Mouse (Mus musculus): ENCODE data around the gene Rab33b.

Rab33b gene

GRCm38 (mm10) chr3:51517467-51517866 lies 33.7 kb downstream of the Rab33b start:
- no peak for DNase-seq

DNA sequence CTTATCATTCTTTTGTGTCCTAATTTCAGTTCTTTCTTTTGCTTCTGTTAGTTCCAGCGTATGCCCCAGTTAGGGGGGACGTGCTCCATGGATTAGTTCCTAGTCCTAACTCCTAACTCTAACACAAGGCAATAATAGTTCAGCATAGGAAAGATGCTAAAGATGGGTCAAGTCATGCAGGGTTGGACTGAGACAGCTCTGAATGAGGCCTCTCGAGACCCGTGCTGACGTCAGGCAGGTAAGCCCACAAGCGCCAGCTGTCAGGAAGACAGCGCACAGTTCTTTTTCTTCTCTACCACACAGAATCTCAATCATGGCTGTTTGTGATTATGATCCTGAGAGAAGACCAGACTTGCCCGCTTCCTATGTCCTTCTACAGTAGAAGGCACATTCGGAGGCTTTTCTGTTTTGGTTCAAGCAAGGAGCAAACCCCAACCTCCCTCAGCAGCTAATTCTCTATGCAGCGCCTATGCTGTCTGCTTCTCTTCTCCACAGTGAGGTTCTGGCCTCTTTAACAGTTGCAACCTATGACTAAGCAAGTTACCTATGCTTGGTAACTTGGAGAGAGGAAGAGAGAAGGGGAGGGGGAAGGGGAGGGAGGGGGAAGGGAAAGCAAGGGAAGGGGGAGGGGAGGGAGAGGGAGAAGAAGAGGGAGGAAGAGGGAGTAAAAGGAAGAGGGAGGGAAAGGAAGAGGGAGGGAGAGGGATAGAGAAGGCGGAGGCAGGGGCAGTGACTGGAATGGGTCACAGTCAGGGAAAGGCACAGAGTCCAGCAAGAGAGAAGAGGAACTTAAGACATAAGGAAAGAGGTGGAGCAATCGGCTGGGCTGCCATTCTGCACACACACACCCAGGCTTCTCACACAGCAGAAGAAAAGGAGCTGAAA lies 34.4 kb downstream of the Rab33b start:
- DNase-seq = no peak

- DNase-seq = no peak
Observed at GRCm38 (mm10) chr3:51518763-51519121, 35.0 kb downstream of the Rab33b start.

GRCm38 (mm10) chr3:51521262-51521661 lies 37.5 kb downstream of the Rab33b start:
- no peak for DNase-seq

DNA sequence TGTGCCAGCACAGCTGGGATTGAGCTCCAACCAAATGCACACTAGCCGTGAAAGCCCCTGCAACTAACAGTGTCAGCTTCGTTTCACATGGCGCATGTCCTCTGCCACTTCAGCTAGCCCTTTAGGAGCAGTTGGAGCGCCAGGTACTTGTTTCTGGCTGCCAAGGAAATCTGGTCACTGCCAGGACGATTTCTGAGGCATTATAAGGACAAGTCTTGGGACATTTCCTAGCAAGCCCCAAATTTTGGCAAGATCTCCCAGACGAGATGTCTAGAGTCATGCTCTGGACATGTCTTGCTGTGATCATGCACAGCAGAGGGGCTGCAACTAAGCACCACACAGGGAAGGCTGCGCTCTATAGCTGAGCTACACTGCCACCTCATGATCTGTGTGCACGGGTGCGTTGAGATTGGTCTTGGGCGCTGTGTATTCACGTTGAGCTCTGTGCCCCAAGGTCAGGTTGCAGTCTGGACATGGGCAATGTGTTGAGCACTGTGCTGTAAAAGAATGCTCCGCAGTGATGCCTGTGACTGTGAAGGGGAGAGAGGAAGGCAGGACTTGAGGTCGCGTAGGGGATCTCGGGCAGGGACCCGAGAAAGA lies 41.6 kb downstream of the Rab33b start:
- DNase-seq = no peak

DNA sequence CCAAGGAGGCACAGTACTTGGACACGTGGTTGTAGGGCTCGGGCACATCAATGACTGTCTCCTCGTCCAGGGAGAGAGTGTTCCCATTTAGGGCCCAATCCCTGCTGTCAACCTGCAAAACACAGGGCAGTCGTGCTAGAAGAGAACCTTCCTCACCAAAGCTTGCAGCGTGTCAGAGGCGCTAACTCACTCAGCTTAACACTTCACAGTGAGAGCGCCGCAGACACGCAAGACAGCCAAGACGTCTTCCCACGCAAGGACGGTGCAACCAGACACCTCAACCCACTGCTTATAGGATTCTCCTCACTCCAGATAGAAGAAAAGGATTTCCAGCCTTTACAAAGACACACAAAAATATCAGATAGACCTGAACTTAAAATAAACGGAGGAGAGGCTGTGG lies 43.2 kb downstream of the Rab33b start:
- no peak for DNase-seq

GRCm38 (mm10) chr3:51531473-51532281 lies 48.0 kb downstream of the Rab33b start:
- no peak for DNase-seq

DNA sequence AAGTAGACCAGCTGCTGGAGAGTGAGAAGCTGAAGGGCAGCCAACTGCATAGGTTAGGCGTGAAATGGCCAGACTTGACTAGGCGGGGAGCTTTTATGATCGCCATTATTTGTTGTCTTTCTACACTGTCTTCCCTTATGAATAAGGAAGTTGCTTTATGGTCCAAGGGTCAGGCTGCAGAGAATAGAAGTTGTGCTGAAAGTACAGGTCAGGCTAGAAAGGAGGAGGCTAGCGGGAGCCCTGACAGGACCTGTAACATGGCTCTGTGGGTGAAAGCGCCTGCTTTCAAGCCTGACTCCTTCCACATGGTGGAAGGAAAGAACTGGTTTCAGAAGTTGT lies 48.5 kb downstream of the Rab33b start:
- DNase-seq = no peak

GRCm38 (mm10) chr3:51533573-51533972 lies 49.9 kb downstream of the Rab33b start:
- DNase-seq = no peak

DNA sequence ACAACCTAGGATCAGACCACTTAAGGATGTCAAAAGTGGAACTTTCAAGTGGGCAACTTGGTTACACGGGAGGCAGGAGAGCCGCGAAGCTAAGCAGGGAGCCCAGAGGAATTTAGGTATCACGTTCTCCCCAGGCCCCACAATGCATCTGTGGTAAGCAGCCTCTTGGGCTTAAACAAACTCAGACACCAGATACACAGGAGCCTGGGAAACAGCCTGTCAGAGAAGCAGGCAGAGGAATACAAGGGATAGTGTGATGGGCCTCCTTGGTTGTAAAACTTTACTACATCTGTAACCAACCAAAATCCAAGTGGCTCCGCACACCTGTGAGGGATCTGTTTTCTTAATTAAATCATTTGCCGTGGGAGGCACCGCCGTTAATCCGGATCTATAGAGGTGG lies 50.3 kb downstream of the Rab33b start:
- no peak for DNase-seq

DNA sequence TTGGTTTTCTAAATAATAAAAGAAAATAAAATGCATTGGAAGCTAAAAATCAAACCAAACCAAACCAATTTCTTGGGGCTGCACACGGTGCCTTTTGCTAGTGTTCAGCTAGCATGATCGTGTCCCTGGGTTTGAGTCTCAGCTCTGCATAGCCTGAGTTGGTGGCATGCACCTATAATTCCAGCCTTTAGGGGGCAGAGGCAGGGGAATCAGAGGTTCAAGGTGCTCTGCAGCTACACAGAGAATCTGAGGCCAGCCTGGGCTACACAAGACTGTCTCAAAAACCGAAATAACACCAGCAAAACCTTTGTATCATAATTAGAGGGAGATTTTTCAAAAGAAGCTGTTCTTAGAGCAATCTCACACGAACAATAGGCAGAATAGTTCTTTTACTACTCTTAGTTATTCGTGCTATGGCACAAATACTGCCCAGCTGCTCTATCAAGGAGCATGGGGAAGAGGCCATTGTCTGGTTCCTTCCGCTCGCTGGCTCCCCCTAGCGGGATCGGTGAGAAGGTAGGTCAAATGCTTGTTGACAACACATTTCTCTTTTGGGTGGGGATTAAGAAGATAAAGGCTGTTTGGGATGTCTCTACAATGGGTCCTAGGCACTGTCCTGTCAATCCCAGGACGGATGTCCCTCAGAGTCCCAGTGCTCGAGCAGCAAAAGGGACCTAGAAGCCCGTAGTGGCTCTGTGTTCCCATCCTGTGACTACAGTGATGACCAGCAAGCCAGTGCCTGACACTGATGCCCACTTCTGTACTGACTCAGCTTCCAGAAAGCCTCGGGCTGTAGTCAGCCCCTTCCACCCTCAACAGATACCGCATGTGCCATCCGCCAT lies 56.1 kb downstream of the Rab33b start:
- DNase-seq = peak; percentile 96

GRCm38 (mm10) chr3:51540659-51541058 lies 56.9 kb downstream of the Rab33b start:
- DNase-seq = no peak

DNA sequence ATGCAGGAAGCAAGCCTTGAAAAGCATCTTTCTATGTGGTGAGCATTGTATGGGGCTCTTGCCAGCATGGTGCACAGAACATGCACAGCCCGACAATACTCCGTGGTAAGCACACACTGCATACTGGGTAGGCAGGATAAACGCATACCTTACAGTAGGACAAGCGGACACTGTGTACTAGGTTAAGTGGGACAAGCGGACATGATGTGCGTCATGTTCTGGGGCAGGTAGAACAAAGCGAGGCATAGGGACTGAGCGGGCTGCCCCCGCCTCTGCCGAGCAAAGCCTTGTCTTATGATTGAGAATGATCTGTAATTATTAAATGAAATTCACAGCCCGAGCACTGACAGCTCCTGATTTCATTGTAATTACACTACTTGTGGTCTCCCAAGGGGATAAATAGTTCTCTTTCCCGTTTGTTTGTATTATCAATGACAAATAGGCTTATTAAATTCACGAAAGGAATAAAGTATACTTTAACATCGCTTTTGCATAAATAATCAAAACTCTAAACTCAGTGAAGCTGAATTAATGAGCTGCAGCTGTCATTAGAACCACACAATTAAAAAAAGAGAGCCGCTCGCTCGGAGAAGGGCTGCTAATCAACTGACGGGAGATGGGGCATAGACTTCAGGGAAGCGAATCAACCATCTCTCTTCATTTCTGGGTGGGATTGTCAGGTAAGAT lies 60.9 kb downstream of the Rab33b start:
- no peak for DNase-seq
